Mouse (Mus musculus) ES-E14 (cell line): Measurements from ENCODE around the gene Sult6b2.

Experiments used
- CHD2 ChIP-seq: IDR thresholded peaks from 2 replicates; pipeline ENCODE4 v1.6.1; 2014; ENCODE audit warnings: mild to moderate bottlenecking, low read depth, low read length, inconsistent platforms
- HCFC1 ChIP-seq: IDR thresholded peaks from 2 replicates; pipeline ENCODE4 v1.6.1; 2012; ENCODE audit warnings: low read length, inconsistent platforms, borderline replicate concordance; ENCODE audit not compliant: insufficient read depth
- MAFK ChIP-seq: IDR thresholded peaks from 2 replicates; pipeline ENCODE4 v1.6.1; 2014; ENCODE audit warnings: mild to moderate bottlenecking, low read depth, low read length, inconsistent platforms; ENCODE audit not compliant: insufficient read depth

GRCm38 (mm10) chr6:142773566-142773965, 30.7 kb downstream of the Sult6b2 start:
- TF ChIP-seq MAFK (peak; percentile 54; the same call in 1 of the 2 replicates), CHD2 (no peak), HCFC1 (no peak)
